Mouse (Mus musculus): ENCODE results near the gene Mrps18a. TPM values are rescaled to one million over a fixed set of nuclear protein-coding genes. Genes with fewer than 3 reads are reported as not detected.

Gene Mrps18a
- total and polyA plus RNA-seq, 3 experiments, result 78.1 to 127 (median 126) TPM

GRCm38 (mm10) chr17:46081042-46081441 lies 29.7 kb upstream of the Mrps18a start:
- DNase-seq (ENCODE audit: extremely low read depth), result no peak
- H3K4me1 ChIP-seq (ENCODE audit: control insufficient read depth in 1 of 2, insufficient read depth in 2 of 2), result peaks cover 0 to 4% of the 10 kb centered on the region in 2 experiments; a peak in 3 of 4 replicates
- no peaks in the 10 kb centered on the region for H3K36me3 ChIP-seq (replicated peaks in 1 of 2; ENCODE audit: control insufficient read depth in 1 of 2, insufficient read depth in 1 of 2, low read length in 1 of 2)
- H3K4me3 ChIP-seq (replicated peaks in 1 of 3; ENCODE audit: low read depth in 2 of 3, low read length in 2 of 3, poor library complexity in 1 of 3), result no peak overlapping the region
- dilution Hi-C loops (cut with MboI; ENCODE audit: extremely low pct_ligation_motif_present, extremely low pct_unique_long_range_greater_than_20kb, low sequenced_read_pairs) (no loop called here), in situ Hi-C loops (cut with MboI; ENCODE audit: low pct_ligation_motif_present, low pct_unique_long_range_greater_than_20kb, low sequenced_read_pairs) (no loop called here)
- no peak for TF ChIP-seq CHD2 (IDR thresholded peaks at IDR 0.05; ENCODE audit: low read length)
- no peak for TF ChIP-seq MEF2A (IDR thresholded peaks at IDR 0.05; ENCODE audit: borderline replicate concordance, low read depth, low read length)
- TF ChIP-seq MAX (IDR thresholded peaks at IDR 0.05; ENCODE audit: low read length), result no peak
- no peak for TF ChIP-seq ZKSCAN1 (IDR thresholded peaks at IDR 0.05; ENCODE audit: borderline replicate concordance, low read depth, low read length)
- TF ChIP-seq ZMIZ1 (IDR thresholded peaks at IDR 0.05; ENCODE audit: low read depth, low read length), result no peak
- TF ChIP-seq NELFE (IDR thresholded peaks at IDR 0.05; ENCODE audit: low read depth, low read length), result no peak
- TF ChIP-seq JUN (IDR thresholded peaks at IDR 0.05; ENCODE audit: insufficient read depth, low read depth, low read length), result no peak
- no peak for TF ChIP-seq POLR2AphosphoS2 (IDR thresholded peaks at IDR 0.05; ENCODE audit: low read depth, low read length)
- no peak for TF ChIP-seq PAX5 (IDR thresholded peaks at IDR 0.05; ENCODE audit: low read length)
- no peak for TF ChIP-seq CTCF (conservative IDR thresholded peaks at IDR 0.05 in 1 of 2, IDR thresholded peaks at IDR 0.05 in 1 of 2; ENCODE audit: low read depth in 2 of 2, low read length in 2 of 2)
- TF ChIP-seq RAD21 (IDR thresholded peaks at IDR 0.05; ENCODE audit: low read depth, low read length), result no peak
- no peak for TF ChIP-seq ZC3H11A (IDR thresholded peaks at IDR 0.05; ENCODE audit: low read depth, low read length)
- TF ChIP-seq USF2 (conservative IDR thresholded peaks at IDR 0.05; ENCODE audit: low read depth, low read length), result no peak
- TF ChIP-seq UBTF (IDR thresholded peaks at IDR 0.05; ENCODE audit: low read depth, low read length), result no peak
- TF ChIP-seq BHLHE40 (IDR thresholded peaks at IDR 0.05; ENCODE audit: low read depth, low read length), result no peak
- TF ChIP-seq MAZ (IDR thresholded peaks at IDR 0.05; ENCODE audit: low read depth, low read length), result no peak
- no peak for TF ChIP-seq CHD1 (IDR thresholded peaks at IDR 0.05; ENCODE audit: low read depth, low read length)
- TF ChIP-seq NRF1 (IDR thresholded peaks at IDR 0.05; ENCODE audit: low read depth, low read length), result no peak
- TF ChIP-seq USF1 (IDR thresholded peaks at IDR 0.05; ENCODE audit: low read depth, low read length), result no peak
- no peak overlapping the region for H3K9ac ChIP-seq (ENCODE audit: insufficient read depth, low read depth)
- H3K79me2 ChIP-seq (replicated peaks; ENCODE audit: control insufficient read depth, extremely low read depth, insufficient read depth, poor library complexity, severe bottlenecking), result no peaks in the 10 kb centered on the region
- no peak overlapping the region for H3K27ac ChIP-seq (ENCODE audit: insufficient read depth, low read depth)
- peaks cover 65% of the 10 kb centered on the region for H3K27me3 ChIP-seq (replicated peaks)
- no peak overlapping the region for H3K4me2 ChIP-seq (ENCODE audit: insufficient read depth, low read depth, poor library complexity, severe bottlenecking)
- peaks cover 9% of the 10 kb centered on the region for H3K9me3 ChIP-seq (replicated peaks; ENCODE audit: low read length)

- Histone ChIP-seq H3K4me2 (ENCODE audit: insufficient read depth, low read depth, poor library complexity, severe bottlenecking) (no peak overlapping the region), H3K27me3 (replicated peaks) (peaks cover 69% of the 10 kb centered on the region), H3K4me3 (replicated peaks in 1 of 3; ENCODE audit: low read depth in 2 of 3, low read length in 2 of 3, poor library complexity in 1 of 3) (no peak overlapping the region), H3K9me3 (replicated peaks; ENCODE audit: low read length) (peaks cover 9% of the 10 kb centered on the region), H3K9ac (ENCODE audit: insufficient read depth, low read depth) (no peak overlapping the region), H3K36me3 (replicated peaks in 1 of 2; ENCODE audit: control insufficient read depth in 1 of 2, insufficient read depth in 1 of 2, low read length in 1 of 2) (no peaks in the 10 kb centered on the region), H3K79me2 (replicated peaks; ENCODE audit: control insufficient read depth, extremely low read depth, insufficient read depth, poor library complexity, severe bottlenecking) (no peaks in the 10 kb centered on the region), H3K27ac (ENCODE audit: insufficient read depth, low read depth) (no peak overlapping the region), H3K4me1 (ENCODE audit: control insufficient read depth in 1 of 2, insufficient read depth in 2 of 2) (peaks cover 6 to 10% of the 10 kb centered on the region in 2 experiments)
- in situ Hi-C loops (cut with MboI; ENCODE audit: low pct_ligation_motif_present, low pct_unique_long_range_greater_than_20kb, low sequenced_read_pairs), result no loop called here
- no peak for DNase-seq (ENCODE audit: extremely low read depth)
- TF ChIP-seq RAD21 (IDR thresholded peaks at IDR 0.05; ENCODE audit: low read depth, low read length) (no peak), BHLHE40 (IDR thresholded peaks at IDR 0.05; ENCODE audit: low read depth, low read length) (no peak), USF2 (conservative IDR thresholded peaks at IDR 0.05; ENCODE audit: low read depth, low read length) (no peak), POLR2A (IDR thresholded peaks at IDR 0.05; ENCODE audit: low read depth, low read length) (no peak), MAX (IDR thresholded peaks at IDR 0.05; ENCODE audit: low read length) (no peak), UBTF (IDR thresholded peaks at IDR 0.05; ENCODE audit: low read depth, low read length) (no peak), SIN3A (IDR thresholded peaks at IDR 0.05; ENCODE audit: low read length) (no peak), NELFE (IDR thresholded peaks at IDR 0.05; ENCODE audit: low read depth, low read length) (no peak), SMC3 (IDR thresholded peaks at IDR 0.05; ENCODE audit: low read depth, low read length) (no peak)
- dilution Hi-C loops (cut with MboI; ENCODE audit: extremely low pct_ligation_motif_present, extremely low pct_unique_long_range_greater_than_20kb, low sequenced_read_pairs), result no loop called here
Observed at GRCm38 (mm10) chr17:46081657-46082056, 29.1 kb upstream of the Mrps18a start.

Data from CH12.LX (cell line).